Mouse (Mus musculus) heart, adult 2 months (tissue): ENCODE measurements at regions not wholly inside any gene's neighbourhood (a gene's known extent, or its start where the extent isn't known, plus 50 kb on each side); places are given as distances from the start of the nearest gene placed in this dataset.

ENCODE experiments used
- CTCF ChIP-seq: fragments of 200-600 bp; IDR thresholded peaks from 2 replicates; pipeline ENCODE4 v1.8.1; 2022; ENCODE audit warnings: antibody characterized with exemption, mild to moderate bottlenecking, moderate library complexity
- EP300 ChIP-seq: fragments of 200-500 bp; IDR thresholded peaks from 2 replicates; pipeline ENCODE4 v1.6.1; 2011; ENCODE audit warnings: low read depth, low read length, control low read depth; ENCODE audit not compliant: insufficient read depth
- POLR2A ChIP-seq: fragments of 200-500 bp; IDR thresholded peaks from 2 replicates; pipeline ENCODE4 v1.6.1; 2011; ENCODE audit warnings: mild to moderate bottlenecking, low read depth, low read length, control low read depth; ENCODE audit not compliant: insufficient read depth

- TF ChIP-seq CTCF (no peak), POLR2A (no peak), EP300 (no peak)
Measured at GRCm38 (mm10) chr6:66398674-66399073, 136.5 kb upstream of the Mad2l1 start.
